Mouse (Mus musculus) thymus, adult 18-20 months (tissue): ENCODE results near the gene Rab4b.

Source experiments
- DNase-seq, 2 experiments: peaks; one replicate each; pipeline ENCODE4 v3.0.0; 2022; ENCODE audit warnings: mixed read lengths in 2 of 2

Gene Rab4b

DNA sequence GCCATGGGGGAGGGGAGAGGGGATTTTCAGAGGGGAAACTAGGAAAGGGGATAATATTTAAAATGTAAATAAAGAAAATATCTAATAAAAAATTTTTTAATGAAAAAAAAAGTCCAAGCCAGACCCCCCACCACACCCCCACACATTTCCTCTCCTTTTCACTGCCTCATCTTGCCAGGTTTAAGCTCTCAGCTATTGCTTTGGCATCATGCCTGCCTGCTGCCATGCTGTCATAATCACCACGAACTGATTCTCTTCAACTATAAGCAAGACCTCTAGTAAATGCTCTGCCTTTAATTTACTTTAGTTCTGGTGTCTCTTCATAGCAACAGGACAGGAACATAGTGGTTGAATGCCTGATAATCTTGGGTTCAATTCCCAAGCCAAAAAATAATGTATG, 3.8 kb upstream of the Rab4b start:
- DNase-seq, result no peak

DNA sequence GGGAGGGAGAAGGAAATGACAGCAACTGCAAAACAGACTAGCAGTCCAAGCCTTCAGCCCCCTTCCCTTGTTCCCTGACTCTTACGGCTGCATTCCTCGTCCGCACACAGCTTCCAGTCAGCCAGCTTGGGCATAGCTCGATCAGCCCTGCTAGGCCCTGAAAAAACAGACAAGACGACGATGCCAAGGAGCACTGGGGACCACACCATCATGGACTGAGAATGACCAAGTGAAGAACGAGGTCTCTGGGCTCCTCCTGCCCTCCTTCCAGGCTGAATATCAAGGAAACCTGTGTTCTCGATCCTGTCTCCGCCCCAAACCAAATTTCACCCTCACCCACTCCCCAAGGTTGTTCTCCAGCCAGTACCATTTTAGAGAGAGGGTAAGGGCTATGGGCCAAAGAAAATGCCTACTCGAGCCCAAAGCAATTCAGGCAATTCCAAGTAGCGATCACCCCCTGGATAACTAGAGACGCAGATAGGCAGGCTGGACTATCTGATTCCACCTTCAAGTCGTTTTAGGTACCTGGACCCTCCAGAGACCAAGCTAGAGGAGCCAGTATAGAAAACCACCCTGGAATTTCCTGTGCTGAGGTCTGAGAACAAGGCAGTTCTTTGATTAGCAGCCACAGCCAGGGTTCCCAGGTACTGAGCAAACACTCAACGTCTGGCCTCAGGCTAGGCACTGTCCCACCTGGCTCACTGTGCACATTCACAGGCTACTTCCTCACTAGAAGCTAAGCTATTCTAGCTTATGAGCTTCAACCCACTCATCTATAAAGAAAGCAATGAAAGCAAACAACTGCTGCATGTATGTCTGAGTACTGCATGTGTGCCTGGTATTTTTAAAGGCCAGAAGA, 2.4 kb upstream of the Rab4b start, which contains the start of the genes Gm21983 and Mia:
Gene Gm21983 (minus strand): TSS at position 250 of the 859 bp plus-strand sequence.
Gene Mia (minus strand): TSS at position 321 of the 859 bp plus-strand sequence.
- DNase-seq, result no peak

DNA sequence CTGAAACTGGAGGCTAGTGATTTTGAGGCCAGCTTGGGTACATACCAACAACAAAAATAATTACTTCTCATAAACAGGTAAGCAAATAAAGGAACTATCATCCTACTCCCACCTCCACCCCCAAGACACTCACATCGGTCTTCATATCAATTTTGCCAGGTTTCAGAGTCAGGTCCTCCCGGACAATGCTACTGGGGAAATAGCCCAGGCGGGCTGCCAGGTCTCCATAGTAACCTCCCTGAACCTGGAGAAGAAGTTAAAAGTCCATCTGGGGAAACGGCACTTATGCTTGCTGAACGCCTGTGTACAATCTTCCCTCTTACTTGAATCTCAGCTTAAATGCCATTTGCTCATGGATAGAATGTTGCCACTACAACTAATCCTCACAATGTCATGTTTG, 1.3 kb upstream of the Rab4b start:
- no peak for DNase-seq

- no peak for DNase-seq
Observed at GRCm38 (mm10) chr7:27179217-27179918, 672 bp upstream of the Rab4b start.

DNA sequence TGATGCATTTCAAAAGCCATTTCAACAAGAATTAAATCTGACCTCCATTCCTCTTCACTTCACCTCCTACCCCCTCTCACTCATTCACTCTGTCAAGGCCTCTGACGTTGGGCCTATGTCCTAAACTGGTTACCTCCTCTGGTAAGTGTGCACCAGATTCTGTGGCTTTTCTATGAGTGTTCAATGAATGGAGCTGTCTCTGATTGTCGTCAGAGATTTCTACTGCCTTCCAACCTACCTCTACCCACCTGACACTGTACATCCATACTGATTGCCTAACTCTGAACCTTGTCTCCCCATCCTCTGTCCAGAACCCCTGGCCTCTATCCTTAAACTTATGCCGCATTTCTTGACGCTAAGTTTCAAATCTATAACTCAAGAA, 763 bp downstream of the Rab4b start:
- DNase-seq, result no peak

- DNase-seq, result no peak
Observed at GRCm38 (mm10) chr7:27174896-27175295, 3.8 kb downstream of the Rab4b start.

- DNase-seq, result no peak
Observed at GRCm38 (mm10) chr7:27174496-27174895, 4.2 kb downstream of the Rab4b start.

GRCm38 (mm10) chr7:27170981-27171380, 7.7 kb downstream of the Rab4b start:
- DNase-seq, result no peak

DNA sequence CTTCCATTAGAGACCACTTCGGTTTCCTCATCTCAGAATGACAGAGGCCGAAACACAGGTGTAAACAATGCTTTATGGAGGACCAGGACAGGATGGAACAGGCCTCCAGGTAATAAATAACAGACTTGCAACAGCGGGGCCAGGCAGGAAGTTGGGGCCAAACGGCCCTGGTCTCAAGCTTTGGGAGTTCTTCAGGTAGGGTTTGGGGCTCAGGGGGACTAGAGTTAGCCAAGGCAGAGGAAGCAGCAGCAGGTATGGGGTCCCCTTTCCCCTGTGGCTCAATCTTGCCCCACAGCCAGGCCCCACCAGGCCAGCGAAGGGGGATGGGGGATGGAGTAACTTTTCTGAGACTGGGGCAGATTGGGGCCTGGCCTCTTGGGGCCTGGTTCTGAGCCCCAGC, 10.3 kb downstream of the Rab4b start:
- DNase-seq, result no peak

- DNase-seq, result no peak
Observed at GRCm38 (mm10) chr7:27167475-27168094, 11.1 kb downstream of the Rab4b start.

- peak; percentile 89 to 94 for DNase-seq
Observed at GRCm38 (mm10) chr7:27166614-27167474, 11.9 kb downstream of the Rab4b start, which contains the start of gene Egln2. Gene Egln2 (minus strand): TSS chr7:27166802.

DNA sequence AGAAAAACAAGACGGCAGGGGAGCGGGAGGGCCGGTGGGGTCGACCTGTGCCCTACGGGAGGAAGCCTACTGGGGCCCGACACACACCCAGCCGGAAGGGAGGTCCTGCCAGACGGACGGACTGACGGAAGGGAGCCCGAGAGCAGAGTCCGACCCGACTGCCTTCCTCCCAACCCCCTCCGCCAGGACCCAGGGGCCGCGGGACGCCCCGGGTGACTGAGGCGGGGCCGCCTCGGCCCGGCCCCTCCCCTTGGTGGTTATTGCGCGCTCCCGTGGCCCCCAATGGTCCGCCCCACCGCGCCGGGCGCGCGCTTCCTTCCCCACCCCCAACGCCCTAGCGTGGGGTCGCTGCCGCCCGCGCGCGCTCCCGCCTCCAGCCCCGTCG, 12.5 kb downstream of the Rab4b start:
- peak; percentile 81 to 83 for DNase-seq

- no peak for DNase-seq
Observed at GRCm38 (mm10) chr7:27165696-27166095, 13.0 kb downstream of the Rab4b start.

DNA sequence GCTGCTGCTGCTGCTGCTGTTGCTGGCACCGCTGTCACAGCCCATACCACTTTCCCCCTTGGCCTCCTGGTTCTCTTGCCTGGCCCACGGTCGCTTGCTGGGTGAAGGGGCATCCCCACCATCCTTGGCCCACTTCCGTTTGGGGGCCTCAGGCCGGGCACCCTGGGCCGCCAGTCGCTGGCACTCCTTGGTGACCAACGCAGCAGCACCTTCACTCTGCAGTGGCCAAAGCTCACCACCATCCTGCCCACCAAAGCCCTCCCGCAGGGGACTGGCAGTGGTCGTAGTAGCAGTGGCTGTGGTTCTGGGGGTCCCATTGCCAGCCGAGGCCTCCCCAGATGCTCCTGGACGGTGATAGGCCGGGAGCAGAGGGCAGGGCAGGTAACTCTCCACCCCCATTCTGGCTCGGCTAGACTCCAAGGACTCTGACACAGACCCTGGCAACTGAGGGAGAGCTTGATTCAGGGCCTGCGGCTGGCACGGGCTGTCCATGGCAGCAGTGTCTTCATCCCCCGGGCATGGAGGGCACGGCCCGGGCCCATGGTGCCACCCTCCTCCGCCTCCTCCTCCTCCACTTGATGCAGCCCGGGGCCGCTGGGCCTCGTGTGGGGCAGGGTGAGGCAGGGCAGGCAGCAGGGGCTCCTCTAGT, 13.6 kb downstream of the Rab4b start:
- DNase-seq, result peak in 1 of 2 experiments; percentile 40

DNA sequence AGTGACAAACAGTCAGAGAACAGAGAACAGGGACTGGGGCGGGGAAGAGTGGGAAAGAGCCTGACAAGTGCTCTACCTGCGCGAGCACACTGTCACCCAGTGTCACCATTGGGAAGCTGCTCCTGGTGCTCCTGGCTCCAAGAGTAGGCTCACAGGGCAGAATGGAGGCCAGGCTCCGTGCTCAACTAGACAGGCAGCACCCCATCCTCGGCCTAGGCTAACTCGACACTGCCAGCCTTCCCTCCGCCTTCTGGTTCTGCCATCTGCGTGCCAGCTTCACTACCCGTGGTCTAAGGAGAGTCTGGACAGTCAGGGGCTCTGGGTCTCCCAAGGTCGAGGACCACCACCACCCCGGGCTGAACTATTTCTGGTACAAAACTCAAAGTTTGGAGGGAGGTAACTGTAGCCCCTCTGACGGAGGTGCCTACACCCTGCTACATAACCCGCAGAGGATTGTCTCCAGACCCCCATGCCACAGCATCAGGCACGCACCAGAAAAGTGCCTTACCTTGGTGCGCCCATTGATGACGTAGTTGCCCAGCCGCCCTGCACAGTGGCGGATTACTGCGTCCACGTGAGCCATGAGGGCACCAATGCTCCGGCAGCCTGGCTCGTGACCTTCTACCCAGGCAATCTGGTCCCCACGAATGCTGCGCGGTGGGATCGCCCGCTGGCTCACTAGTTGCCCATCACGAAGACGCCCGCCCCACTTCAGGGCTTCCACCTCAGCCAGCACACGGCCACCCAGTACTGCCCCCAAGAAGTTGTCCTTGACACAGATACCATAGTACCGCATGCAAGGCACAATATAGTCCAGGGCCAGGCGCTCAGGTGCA, 14.4 kb downstream of the Rab4b start:
- no peak for DNase-seq

DNA sequence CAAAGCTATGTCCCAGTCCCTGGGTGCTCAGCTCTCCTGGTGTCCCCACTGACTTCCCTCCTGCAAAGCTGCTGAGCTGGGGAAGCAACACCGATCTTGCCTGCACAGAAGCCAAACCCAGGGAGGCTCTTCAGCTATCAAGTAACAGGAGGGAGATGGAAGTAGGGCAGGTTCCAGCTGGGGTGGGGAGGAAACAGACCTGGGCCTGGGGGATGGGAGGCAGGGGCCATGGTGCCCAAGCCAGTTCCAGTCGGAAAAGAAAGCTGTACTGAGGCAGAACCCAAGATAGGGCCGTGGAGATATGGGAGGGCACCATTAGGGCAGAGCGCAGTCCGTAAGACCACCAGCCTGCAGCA, 15.3 kb downstream of the Rab4b start:
- no peak for DNase-seq

- DNase-seq, result no peak
Observed at GRCm38 (mm10) chr7:27162780-27163449, 15.8 kb downstream of the Rab4b start.

- no peak for DNase-seq
Observed at GRCm38 (mm10) chr7:27161744-27162143, 17.0 kb downstream of the Rab4b start.

- DNase-seq, result no peak
Observed at GRCm38 (mm10) chr7:27160921-27161320, 17.8 kb downstream of the Rab4b start.

DNA sequence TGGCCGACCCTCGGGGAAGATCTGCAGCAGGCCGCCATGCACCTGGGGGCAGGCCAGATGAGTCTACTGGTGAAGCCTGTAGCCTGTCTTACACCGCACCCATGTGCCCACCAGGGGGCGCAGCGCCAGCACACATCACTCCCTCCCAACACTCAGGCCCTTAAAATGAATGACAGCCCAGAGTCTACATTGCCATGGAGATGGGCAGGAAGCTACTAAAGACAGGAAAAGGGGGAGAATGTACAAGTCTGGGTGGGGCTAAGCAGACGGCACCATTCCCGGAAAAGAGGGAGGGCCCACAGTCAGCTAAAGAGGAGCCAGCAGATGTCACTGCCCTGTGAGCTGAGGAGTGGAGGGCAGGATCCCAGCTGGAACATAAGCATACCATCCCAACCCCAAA, 18.8 kb downstream of the Rab4b start:
- DNase-seq, result peak; percentile 82 to 88

DNA sequence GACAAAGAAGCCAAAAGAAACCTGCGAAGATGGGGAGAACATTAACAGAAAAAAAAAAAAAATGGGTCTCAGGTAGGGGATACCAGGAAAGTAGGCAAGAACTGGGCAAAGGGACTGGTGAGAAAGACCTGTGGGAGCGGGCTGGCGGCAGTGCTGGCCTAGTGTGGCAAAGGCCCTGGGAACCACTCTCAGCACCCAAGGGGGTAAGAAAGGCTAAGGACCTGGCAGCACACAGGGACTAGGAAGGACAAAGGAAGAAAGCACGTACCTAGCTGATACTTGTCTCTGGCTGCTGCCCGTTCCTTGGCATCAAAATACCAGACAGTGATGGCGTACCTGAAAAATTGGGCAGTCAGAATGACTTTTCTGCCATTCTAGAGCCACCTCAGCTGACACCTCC, 19.4 kb downstream of the Rab4b start:
- no peak for DNase-seq
